Mouse (Mus musculus): ENCODE measurements around the gene Fmod. TPM values are rescaled to one million over a fixed set of nuclear protein-coding genes. Genes with fewer than 3 reads are reported as not detected.

Fmod gene
- total and polyA plus RNA-seq, 3 experiments = 9.3 to 14.5 (median 9.4) TPM

GRCm38 (mm10) chr1:134095721-134096120, 58.7 kb downstream of the Fmod start:
- 71% methylated on average over 4 of the region's 4 CpGs for WGBS
- Histone ChIP-seq H3K9ac (ENCODE audit: low read depth, low read length) (peak overlapping the region; percentile 20), H3K27me3 (ENCODE audit: control insufficient read depth, insufficient read depth, low read length) (no peaks in the 10 kb centered on the region), H3K4me3 (no peak overlapping the region), H3K4me1 (ENCODE audit: control insufficient read depth, insufficient read depth, low read length) (peaks cover 56% of the 10 kb centered on the region), H3K79me2 (replicated peaks; ENCODE audit: control insufficient read depth, insufficient read depth, low read length) (no peaks in the 10 kb centered on the region), H3K27ac (peak overlapping the region; percentile 98), H3K36me3 (ENCODE audit: control insufficient read depth, insufficient read depth, low read length) (peaks cover 2% of the 10 kb centered on the region; the same call in 1 of the 2 replicates)
- TF ChIP-seq POLR2A (IDR thresholded peaks at IDR 0.05; ENCODE audit: insufficient read depth, low read depth, low read length) (no peak), EP300 (IDR thresholded peaks at IDR 0.05; ENCODE audit: insufficient read depth, low read depth, low read length) (no peak), CTCF (IDR thresholded peaks at IDR 0.05) (no peak)
- no peak for DNase-seq
- intact Hi-C loops (cut with DNase I) = no loop called here

DNA sequence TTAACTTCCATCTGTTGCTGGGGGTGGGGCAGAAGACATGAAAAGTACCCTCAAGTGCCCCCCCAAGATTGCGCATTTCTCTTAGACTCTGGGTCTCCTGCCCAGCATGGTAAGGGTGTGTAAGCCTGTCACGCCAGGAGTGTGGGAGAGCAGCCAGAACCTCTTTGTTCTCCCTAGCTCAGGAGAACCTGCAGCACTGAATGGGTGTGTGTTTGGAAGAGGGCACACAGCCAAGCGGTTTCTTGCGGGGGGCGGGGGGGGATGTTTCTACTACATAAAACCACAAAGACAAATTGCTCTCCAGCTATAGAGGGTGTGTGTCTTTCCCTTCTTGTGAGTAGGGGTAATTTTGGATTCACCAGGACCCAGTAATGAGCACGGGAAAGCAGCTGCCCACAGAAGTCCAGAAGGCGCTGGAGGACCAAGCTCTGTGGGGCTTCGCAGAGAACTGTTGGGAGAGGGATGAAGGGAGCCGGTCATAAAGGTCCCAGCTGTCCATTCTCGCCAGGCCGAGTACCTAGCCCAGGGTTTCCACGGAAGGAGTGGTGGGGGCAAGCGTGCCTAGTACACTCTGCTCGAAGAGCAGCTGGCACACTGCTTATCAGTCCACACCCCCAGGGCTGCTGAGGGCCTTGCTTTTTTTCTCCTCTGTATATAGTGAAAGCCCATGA, 59.3 kb downstream of the Fmod start:
- intact Hi-C loops (cut with DNase I) = no loop called here
- Histone ChIP-seq H3K79me2 (replicated peaks; ENCODE audit: control insufficient read depth, insufficient read depth, low read length) (no peaks in the 10 kb centered on the region), H3K4me1 (ENCODE audit: control insufficient read depth, insufficient read depth, low read length) (peaks cover 53% of the 10 kb centered on the region), H3K27ac (peak overlapping the region; percentile 98), H3K36me3 (ENCODE audit: control insufficient read depth, insufficient read depth, low read length) (peaks cover 2% of the 10 kb centered on the region; the same call in 1 of the 2 replicates), H3K27me3 (ENCODE audit: control insufficient read depth, insufficient read depth, low read length) (no peaks in the 10 kb centered on the region), H3K9ac (ENCODE audit: low read depth, low read length) (peak overlapping the region; percentile 20), H3K4me3 (no peak overlapping the region)
- no peak for TF ChIP-seq CTCF (IDR thresholded peaks at IDR 0.05)
- 0 out of 2 replicates have a peak, but pooled peaks have one; percentile 54 for TF ChIP-seq EP300 (IDR thresholded peaks at IDR 0.05; ENCODE audit: insufficient read depth, low read depth, low read length)
- WGBS = 17% methylated on average over 14 of the region's 14 CpGs
- DNase-seq = peak; percentile 60 to 67

GRCm38 (mm10) chr1:134097080-134097855, 60.2 kb downstream of the Fmod start:
- TF ChIP-seq CTCF (IDR thresholded peaks at IDR 0.05) = no peak
- no peak for TF ChIP-seq EP300 (IDR thresholded peaks at IDR 0.05; ENCODE audit: insufficient read depth, low read depth, low read length)
- H3K36me3 ChIP-seq (ENCODE audit: control insufficient read depth, insufficient read depth, low read length) = peaks cover 2% of the 10 kb centered on the region; the same call in 1 of the 2 replicates
- peak overlapping the region; percentile 98 for H3K27ac ChIP-seq
- DNase-seq = peak; percentile 7 to 21
- no peak overlapping the region for H3K4me3 ChIP-seq
- H3K79me2 ChIP-seq (replicated peaks; ENCODE audit: control insufficient read depth, insufficient read depth, low read length) = no peaks in the 10 kb centered on the region
- no peaks in the 10 kb centered on the region for H3K27me3 ChIP-seq (ENCODE audit: control insufficient read depth, insufficient read depth, low read length)
- 84% methylated on average over 7 of the region's 7 CpGs for WGBS
- intact Hi-C loops (cut with DNase I) = no loop called here
- H3K4me1 ChIP-seq (ENCODE audit: control insufficient read depth, insufficient read depth, low read length) = peaks cover 48% of the 10 kb centered on the region
- no peak overlapping the region for H3K9ac ChIP-seq (ENCODE audit: low read depth, low read length)

Other genes starting within 250 kb of the Fmod start
- 10 to 100 TPM; 21.3 to 22.3 TPM for gene Atp2b4, start 236.2 kb upstream of the Fmod start, total RNA-seq (2021)
- gene Atp2b4, start 236.2 kb upstream of the Fmod start, polyA plus RNA-seq (2012; rRNA removed) = 6.6 and 10.2 TPM in 2 replicates
- gene Optc, start 129.3 kb upstream of the Fmod start, total RNA-seq (2021) = under 1 TPM; 0.34 to 0.36 TPM
- 1.00 and 2.4 TPM in 2 replicates for gene Optc, start 129.3 kb upstream of the Fmod start, polyA plus RNA-seq (2012; rRNA removed)
- 10 to 100 TPM; 29.0 to 34.4 TPM for gene Prelp, start 115.8 kb upstream of the Fmod start, total RNA-seq (2021)
- gene Prelp, start 115.8 kb upstream of the Fmod start, polyA plus RNA-seq (2012; rRNA removed) = 52.1 and 58.5 TPM in 2 replicates
- gene Btg2, start 41.9 kb downstream of the Fmod start, total RNA-seq (2021) = 10 to 100 TPM; 29.9 to 31.0 TPM
- 33.5 and 35.9 TPM in 2 replicates for gene Btg2, start 41.9 kb downstream of the Fmod start, polyA plus RNA-seq (2012; rRNA removed)
- gene Chit1, start 74.0 kb downstream of the Fmod start, total RNA-seq (2021) = not detected
- 0.16 TPM in 1 of 2 replicates, not detected in the other for gene Chit1, start 74.0 kb downstream of the Fmod start, polyA plus RNA-seq (2012; rRNA removed)
- gene Chil1, start 144.9 kb downstream of the Fmod start, total RNA-seq (2021) = under 1 TPM; 0.94 to 0.96 TPM
- gene Chil1, start 144.9 kb downstream of the Fmod start, polyA plus RNA-seq (2012; rRNA removed) = 1.7 and 2.7 TPM in 2 replicates
- gene Mybph, start 156.2 kb downstream of the Fmod start, total RNA-seq (2021) = not detected
- 0.16 and 0.18 TPM in 2 replicates for gene Mybph, start 156.2 kb downstream of the Fmod start, polyA plus RNA-seq (2012; rRNA removed)
- gene Adora1, start 198.2 kb downstream of the Fmod start, total RNA-seq (2021) = 10 to 100 TPM in 1 of 2 experiments, 1 to 10 TPM in 1; 9.6 to 15.0 TPM
- gene Adora1, start 198.2 kb downstream of the Fmod start, polyA plus RNA-seq (2012; rRNA removed) = 18.6 and 19.4 TPM in 2 replicates

Measured in heart, adult 2 months (tissue).